Mouse (Mus musculus) large intestine, adult 2 months (tissue): ENCODE measurements at regions not wholly inside any gene's neighbourhood (a gene's known extent, or its start where the extent isn't known, plus 50 kb on each side); places are given as distances from the start of the nearest gene placed in this dataset.

ENCODE experiments used
- DNase-seq: peaks from one replicate; pipeline ENCODE4 v3.0.0-alpha.2; 2012; ENCODE audit warnings: low read depth, low spot score
- WGBS: fragments of 180-500 bp; shearing (Covaris S2); methylation state at CpG from one replicate; pipeline ENCODE4 v1.1.7; 2018; 5-methylcytosine and 5-hydroxymethylcytosine counted together

DNA sequence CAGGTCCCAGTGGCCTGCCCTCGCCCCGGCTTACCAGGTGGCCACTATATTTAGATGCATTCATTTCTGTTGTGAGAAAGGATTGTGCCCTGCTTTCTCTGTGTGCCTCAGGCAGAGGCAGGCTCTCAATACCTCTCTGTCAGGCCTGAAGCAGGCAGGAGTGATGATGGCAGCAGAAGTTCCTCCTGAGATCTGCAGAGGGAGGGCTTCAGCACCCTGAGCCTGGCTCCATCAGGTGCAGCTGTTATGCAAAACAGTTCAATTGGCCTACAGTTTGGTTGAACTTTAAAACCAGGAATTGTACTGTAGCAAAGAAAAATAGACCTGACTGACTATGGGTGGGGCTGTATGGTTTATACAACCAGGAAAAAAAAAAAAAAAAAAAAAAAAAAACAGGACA lies 92.7 kb upstream of the Cpeb4 start:
- WGBS, result 33% methylated on average over 2 of the region's 2 CpGs
- no peak for DNase-seq

DNA sequence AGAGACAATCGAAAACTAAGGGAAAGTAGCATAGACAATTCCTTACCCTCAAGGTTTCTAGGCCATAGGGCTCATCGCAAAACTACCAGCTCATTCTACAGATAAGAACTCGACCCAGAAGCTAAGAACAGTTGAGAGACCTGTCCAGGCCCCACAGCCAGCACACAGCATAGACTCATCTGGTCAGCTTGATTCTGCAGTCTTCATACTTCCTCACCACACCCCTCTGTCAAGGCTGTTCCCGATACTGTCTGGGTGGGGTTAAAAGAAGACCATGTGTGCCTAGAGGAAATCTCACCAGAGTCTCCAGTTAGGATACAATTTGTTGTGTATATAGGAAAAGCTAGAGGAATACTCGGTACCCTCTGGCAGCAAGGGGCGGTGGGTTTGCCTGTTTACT lies 91.0 kb upstream of the Cpeb4 start:
- no peak for DNase-seq
- WGBS, result 58% methylated on average over 6 of the region's 6 CpGs

DNA sequence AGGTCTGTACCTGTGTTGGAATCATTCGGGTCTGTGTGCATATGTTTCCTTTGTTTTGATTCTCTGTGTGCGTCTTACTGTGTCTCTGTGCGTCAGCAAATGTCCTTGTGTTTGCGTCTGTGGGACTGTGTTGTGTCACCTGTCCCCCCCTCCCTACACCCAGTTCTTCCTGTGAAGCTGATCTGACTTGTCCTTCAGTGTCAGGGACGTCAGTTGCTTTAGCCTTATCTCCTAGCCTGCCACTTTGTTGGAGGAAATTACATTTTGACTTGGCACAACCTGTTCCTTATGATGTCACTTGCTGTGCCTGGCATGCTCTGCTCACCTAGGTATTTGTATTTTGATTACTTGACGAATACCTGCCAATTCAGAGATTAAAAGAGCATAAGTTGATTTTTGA lies 90.4 kb upstream of the Cpeb4 start:
- no peak for DNase-seq
- WGBS, result 31% methylated on average over 6 of the region's 6 CpGs

DNA sequence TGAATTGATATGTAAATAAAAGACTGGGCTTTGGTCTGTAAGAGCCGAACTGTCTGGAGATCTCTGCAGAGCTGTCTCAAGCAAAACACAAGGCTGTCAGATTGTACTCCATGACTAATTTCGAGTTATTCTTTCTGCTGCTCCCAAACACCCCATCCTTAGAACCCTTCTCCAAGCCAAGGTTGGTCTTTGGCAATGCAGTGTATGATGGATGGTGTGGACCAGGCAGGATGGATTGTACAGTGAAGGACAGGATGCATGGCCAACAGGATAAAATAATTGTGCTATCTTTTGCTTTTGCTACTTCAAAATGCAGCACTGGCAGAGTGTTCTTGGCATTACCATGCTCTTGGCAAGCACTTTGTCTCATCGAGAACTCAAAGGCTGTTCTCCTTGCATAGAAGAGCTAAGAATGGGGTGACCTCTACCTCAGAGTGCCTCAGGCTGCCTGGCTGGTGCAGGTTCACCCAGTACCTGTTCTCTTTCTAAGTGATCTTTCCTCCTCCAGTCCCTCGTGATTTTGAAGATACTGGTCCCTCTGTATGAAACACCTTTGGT lies 88.4 kb upstream of the Cpeb4 start:
- no peak for DNase-seq
- 91% methylated on average over 4 of the region's 4 CpGs for WGBS

DNA sequence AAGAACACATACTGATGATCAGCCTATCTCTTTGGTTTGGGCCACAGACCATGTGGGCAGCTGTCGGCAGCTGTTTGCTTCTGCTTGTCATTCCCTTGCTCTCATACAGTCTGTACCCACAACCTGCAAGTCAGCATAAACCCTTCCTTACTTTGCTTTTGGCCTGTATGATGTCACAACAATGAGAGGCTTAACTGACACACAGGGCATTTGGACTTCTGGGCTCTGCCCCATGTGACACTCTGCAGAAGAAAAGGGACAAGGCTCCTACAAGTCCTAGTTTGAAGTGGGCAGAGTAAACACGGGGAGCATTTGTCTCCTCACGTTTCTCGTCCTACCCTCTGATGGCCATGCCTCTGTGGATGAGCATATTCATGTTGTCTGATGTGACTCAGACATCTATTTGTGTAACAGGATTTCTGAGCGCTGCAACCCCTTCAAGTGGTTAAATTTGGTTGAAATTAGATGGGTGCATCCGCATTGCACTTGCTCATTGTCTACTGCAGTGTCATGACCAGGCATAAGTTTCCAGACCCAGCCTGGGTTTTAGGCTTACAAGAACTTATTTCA lies 87.6 kb upstream of the Cpeb4 start:
- DNase-seq, result no peak
- 93% methylated on average over 6 of the region's 6 CpGs for WGBS

DNA sequence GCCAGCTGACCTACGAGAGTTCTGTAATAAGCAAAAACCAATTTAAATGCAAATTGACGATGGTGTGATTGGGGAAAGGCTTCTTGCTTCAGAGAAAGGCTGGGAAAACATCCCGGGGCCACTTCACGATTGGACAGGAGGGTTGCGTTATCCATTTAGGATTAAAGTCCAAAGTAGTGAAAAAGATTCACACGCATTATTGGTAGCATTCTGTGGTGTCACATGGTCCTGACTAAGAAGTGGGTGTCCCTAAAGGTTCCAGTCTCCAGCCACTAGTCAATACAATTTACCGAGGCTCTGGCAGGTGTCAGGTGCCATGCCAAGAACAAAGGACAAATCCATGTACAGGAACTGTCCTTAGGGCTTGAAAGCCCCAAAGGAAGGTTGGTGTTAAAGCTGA lies 86.9 kb upstream of the Cpeb4 start:
- WGBS, result 43% methylated on average over 7 of the region's 7 CpGs
- DNase-seq, result no peak

DNA sequence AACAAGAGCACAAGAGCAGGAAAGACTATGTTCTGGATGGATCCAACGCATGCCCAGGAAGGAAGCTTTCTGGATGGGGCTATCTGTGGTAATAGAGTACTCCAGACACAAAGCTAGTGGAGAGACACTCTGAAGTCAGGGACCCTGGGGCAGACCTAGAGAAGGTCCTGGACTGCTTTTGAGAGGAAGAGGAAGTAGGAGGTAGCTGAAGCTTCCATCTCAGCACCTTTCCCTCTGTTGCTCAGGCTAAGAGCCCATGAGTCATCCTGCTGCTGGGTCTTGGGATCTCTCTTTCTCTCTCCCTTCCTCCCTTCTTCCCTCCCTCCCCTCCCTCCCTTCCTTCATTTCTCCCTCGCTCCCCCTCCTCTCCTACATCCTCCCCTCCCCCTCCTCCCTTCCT lies 84.6 kb upstream of the Cpeb4 start:
- DNase-seq, result no peak
- WGBS, result 68% methylated on average over 2 of the region's 2 CpGs

DNA sequence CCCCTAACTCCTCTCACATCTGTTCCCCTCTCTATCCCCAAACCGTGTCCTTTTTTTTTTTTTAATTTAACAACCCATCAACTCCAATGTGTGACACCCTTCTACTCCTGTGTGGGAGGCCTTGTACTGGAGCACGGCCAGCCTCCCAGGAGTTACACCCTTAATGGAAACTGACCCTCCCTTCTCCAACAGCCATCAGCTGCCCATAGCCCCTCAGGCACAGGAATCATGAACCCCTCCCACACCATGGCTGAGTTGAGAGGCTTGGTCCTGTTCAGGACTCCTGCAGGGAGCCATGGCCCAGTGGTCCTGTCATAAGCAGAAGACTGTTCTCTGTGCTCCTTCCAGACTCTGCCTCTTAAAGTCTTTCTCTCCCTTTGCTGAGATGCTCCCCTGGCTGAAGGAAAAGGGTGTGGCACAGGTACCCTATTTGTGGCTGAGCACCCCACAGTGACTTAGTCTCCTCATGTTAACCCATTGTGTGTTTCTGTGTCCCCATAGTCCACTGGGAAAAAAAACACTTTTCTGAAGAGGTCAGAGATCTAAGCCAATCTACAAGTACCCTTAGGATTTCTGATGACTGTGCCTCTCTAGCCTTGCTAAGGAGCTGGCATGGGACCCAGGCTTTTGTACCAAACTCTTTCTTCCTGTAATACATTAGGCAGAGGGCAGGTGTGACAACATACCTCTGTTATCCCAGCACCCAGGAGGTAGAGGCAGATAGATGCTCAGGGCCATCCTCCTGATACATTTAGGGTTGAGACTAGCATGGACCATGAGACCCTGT lies 83.9 kb upstream of the Cpeb4 start:
- no peak for DNase-seq
- WGBS, result 31% methylated on average over 2 of the region's 2 CpGs

DNA sequence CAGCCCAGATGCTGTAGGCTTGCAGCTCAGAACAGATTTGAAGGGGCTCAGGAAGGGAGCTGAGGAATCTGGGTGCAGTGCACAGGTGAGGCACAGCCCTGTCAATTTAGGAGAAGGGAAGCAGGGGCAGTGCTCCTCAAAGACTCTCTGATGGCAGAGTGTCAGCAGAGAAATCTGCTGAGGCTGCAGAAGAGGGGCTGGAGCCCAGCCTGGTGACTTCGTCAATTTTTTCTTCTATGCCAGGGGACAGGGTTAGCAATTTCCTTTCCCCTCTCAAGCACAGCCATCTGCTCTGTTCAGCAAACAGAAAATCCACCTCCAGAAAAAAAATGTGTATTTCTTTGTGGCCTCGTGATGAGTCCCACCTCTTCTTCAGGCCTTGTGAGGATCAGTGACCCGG lies 82.0 kb upstream of the Cpeb4 start:
- 55% methylated on average over 3 of the region's 3 CpGs for WGBS
- no peak for DNase-seq

DNA sequence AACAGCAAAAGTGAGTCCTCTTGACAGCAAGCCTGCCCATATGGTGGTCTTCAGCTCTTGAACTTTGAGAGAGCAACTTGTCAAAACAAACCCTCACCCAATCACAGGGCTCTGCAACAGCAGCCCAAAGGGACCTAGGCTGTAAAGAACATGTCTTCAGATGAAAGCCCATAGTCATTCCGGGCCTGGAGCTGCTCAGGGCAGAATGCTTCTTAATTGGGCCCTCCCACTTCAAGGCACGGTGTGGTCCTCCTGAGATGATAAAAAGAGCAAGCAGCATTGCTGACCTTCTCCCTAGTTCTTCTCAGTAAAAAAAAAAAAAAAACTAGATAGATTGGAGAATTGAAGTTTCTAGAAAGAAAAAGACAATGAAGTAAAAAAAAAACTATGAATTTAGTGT lies 80.7 kb upstream of the Cpeb4 start:
- 64% methylated on average over 2 of the region's 2 CpGs for WGBS

DNA sequence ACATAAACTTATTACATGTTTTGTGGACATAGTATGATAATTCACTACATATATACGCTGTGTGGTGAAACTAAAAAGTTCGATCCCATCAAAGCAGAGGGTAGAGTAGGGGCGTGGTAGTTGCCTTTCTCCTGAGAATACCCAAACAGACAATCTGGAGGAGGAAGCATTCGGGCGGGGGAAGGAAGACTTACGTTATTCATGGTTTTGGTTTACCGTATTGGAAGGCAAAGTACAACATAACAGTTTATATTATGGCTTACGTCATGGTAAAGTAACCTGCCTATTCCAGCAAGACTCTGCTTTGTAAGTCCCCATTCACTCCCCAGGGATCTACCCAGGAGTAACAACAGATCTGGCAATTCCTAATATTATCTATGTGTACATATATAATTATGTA lies 76.9 kb upstream of the Cpeb4 start:
- no peak for DNase-seq
- 17% methylated on average over 8 of the region's 8 CpGs for WGBS

More for the DNA sequence above, 80.7 kb upstream of the Cpeb4 start:
- DNase-seq, result no peak

DNA sequence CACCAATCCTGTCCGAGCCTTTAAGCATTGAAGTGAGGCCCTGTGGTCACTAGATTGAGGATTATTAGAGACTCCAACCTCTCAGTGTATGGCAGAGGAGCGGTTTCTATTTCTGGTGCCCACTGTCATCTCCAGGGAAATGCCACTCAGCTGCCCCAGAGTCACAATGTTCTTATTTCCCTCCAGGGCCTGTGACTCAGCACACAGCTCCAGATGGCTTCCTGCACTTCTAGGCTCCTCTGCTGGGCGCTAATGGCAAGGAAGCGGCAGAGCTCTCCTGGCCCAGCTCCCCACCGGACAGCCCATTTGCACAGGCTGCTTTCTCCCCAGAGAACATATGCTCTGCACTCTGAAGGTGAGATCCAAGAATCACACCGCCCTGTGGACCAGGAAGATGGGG lies 75.8 kb upstream of the Cpeb4 start:
- WGBS, result 67% methylated on average over 6 of the region's 6 CpGs
- no peak for DNase-seq

DNA sequence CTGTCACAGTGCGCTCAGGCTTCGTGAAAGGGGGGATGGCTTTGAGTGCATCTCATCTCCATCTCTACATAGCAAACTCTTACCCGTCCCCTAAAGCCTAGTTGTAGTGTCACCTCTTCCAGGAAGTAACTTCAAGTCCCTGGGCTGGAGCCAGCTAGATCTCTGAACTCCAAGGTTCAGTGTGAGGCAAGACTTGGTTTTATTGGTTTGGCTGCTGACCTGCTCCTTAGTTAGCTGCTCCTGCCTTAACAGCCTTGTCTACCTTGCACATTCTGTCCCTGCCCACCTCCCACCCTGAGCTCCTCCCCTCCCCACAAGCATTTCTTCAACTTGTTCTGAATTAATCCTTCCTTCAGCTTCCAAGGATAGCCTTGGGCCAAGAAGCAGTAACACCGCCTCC lies 70.4 kb upstream of the Cpeb4 start:
- 54% methylated on average over 4 of the region's 4 CpGs for WGBS
- DNase-seq, result peak; percentile 95

DNA sequence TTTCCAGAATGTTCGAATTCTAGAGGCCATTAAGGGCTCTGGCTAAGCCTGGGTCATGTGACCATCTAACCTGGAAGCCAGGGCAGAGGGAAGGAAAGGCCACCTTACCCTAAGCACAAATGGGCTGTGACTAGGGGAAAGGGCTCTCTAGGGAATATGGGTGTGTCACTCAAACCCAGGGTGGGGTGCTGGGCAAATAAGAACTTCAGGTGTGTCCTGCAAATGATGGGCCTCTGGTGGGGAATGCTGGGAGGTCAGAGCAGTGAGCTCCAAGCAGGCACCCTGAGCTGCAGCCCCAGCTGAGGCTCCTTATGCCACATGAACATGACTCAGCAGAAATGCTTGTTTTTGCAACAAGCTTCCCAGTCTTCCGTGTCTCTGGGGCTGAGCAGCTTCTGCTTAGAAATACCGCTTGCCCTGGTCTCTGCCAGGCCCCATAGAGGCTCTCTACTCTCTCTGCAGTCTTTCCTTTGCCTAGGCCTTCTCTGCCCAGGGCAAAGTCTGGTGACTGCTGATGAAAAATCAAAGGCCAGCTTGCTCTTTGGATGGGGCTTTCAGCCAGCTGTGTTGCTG lies 68.6 kb upstream of the Cpeb4 start:
- peak; percentile 66 for DNase-seq
- WGBS, result 13% methylated on average over 3 of the region's 3 CpGs

DNA sequence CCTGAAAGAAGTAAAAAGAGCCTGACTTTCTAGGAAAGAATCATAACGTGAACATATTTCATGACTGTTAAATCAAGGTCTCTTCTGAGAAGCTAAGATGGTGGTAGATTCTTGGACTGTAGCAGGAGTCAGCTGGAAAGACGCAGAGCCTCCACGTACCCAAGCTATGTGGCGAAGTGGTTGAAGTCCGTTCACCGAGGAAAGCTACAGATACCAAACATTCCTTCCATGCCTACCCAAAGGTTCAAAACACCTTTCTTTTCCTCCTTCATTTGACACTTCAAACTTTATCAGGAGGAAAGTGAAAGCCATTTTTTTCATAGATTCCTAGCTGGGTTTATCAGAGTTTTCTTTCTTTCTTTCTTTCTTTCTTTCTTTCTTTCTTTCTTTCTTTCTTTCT lies 67.5 kb upstream of the Cpeb4 start:
- WGBS, result 90% methylated on average over 6 of the region's 6 CpGs
- DNase-seq, result no peak

DNA sequence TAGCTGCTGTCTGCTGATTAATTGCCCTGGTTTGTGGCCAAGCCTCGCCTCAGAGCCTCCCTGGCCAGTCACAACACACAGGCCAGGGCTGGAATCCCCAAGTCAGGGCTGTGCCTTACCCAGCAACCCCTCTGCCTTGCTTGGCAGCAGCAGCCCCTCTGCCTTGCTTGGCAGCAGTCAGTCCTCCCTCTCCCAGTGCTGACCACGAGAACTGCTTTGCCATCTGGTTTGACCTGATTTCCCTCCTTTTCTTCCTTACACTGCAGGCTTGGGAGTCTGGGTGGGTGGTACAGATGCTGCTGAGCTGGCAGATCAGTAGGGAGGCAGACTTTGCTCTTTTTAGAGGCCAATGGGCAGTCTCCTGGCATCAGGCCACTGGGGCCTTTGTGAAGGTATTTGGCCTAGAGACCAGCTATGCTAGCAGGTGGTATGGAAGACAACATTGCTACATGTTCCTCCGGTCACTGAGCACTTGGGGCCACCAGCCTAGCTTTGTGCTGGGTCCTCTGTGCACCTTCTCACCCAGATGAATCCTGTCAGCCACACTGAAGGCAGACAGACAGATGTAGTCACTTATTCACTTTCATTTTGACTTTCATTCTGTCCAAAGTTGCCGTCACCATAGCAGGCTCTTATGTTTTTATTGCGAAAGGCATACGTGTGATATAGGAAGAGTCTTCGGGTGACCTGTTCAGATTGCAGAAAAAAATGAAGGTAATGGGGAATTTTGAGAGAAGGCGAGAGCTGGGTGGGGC lies 64.4 kb upstream of the Cpeb4 start:
- no peak for DNase-seq
- 22% methylated on average over 8 of the region's 8 CpGs for WGBS

DNA sequence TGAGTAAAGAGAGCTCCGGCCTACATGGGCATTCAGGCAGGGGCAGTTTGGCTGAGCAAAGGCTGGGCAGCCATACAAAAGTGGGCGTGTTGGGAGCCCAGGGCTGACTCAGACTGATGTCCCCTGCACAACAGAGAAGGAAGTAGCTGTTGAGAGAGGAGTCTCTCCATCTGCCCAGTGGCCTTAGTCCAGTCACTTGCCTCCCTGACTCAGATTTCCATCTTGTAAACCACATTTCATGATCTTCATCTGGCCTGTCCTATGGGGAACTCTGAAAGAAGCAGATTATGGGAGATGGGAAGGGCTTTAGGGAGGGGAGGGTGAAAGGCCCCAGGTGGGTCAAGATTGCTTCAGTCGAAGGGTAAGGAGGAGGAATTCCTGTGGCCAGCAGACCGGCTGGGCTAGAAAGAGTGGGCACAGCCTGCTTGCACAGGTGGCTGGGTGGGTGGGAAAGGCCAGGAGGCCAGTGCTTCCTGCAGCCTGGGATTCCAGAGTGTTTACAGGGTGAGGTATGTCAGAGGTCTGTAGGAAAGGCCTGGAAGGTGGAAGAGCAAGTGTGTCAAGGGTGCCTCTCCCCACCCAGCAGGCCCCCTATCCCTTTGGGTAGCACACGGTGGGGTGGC lies 63.7 kb upstream of the Cpeb4 start:
- 39% methylated on average over 5 of the region's 5 CpGs for WGBS
- DNase-seq, result no peak

DNA sequence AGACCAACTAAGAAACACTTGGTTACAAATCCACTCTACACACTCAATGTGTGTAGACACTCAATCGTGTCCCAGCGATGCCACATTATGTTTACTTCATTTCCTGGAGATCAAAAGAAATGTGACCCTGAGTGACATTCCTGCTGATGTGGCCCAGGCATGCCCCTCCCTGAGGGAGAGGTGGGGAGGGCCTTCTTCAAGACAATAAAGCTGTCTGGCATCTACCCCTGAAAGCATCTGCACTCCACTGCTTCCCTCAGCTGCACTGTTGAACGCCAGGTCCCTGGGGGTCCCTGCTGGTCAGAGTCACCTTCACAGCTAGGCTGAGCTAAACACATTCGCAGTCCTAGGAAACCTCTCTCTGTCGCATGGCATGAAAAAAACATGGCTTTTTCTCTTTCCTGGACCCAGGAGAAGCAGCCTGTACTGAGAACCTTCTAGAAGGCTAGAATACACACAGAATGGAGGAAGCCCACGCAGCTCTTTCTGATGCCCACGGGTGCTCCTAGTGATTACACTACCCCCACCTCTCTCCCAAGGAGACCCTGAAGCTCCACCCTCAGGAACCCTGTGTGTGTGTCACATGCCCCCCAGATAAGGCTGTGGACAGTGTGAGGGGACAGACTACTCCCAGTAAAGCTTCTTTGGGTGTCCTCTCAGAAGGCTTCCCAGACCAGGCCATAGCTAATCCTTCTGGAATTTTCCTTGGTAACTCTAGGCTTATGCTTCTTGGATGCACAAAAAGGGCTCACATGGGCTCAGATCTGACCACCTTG lies 61.8 kb upstream of the Cpeb4 start:
- no peak for DNase-seq
- 50% methylated on average over 7 of the region's 7 CpGs for WGBS

DNA sequence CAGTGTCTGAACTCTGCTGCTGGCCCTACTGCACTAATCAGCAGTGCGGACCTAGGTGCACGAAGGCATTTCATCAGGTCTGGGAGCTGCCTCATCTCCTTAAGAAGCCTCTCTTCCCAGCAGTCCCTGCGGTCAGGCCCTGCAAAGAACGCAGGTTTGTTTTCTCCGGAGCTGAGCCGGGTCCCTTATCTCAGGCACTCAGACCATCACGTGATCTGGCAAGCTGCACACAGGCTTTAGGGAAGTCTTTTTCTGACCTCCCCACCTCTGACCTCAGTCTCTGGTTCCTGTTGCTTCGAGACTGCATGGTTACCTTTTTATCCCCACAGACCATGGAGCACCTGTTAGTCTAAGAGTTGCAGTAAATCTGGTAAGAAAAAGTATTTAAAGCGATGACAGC lies 59.8 kb upstream of the Cpeb4 start:
- DNase-seq, result no peak
- 55% methylated on average over 9 of the region's 9 CpGs for WGBS
